Mouse (Mus musculus) embryonic facial prominence, embryonic 11.5 days (tissue): Measurements from ENCODE around the gene Mast4. TPM values are rescaled to one million over a fixed set of nuclear protein-coding genes. Genes with fewer than 3 reads are reported as not detected.

Experiments used
- ATAC-seq: fragments of 200-750 bp; cut with Nextera tagmentation; replicated peaks from 2 replicates; pipeline ENCODE4 v1.8.0; 2017; ENCODE audit warnings: low read depth; ENCODE audit not compliant: insufficient number of reproducible peaks, low FRiP score, low TSS enrichment
- DNase-seq: peaks from one replicate; pipeline ENCODE4 v3.0.0-alpha.2; 2015; ENCODE audit warnings: low spot score
- H3K27ac ChIP-seq: fragments of 300-500 bp; sonication (generic); replicated peaks from 2 replicates; pipeline ENCODE4 v1.5.1; 2014; ENCODE audit warnings: mild to moderate bottlenecking, low read depth, low read length, control low read depth
- H3K27me3 ChIP-seq: fragments of 300-500 bp; sonication (generic); 2 replicates; pipeline ENCODE4 v1.6.1; 2014; ENCODE audit warnings: mild to moderate bottlenecking, low read length, moderate library complexity, mixed read lengths; ENCODE audit not compliant: control insufficient read depth, insufficient read depth
- H3K36me3 ChIP-seq: fragments of 300-500 bp; sonication (generic); replicated peaks from 2 replicates; pipeline ENCODE4 v1.6.1; 2014; ENCODE audit warnings: low read depth, mild to moderate bottlenecking, low read length, moderate library complexity, mixed read lengths; ENCODE audit not compliant: control insufficient read depth, insufficient read depth
- H3K4me1 ChIP-seq: fragments of 300-500 bp; sonication (generic); 2 replicates; pipeline ENCODE4 v1.6.1; 2014; ENCODE audit warnings: low read length, mixed read lengths; ENCODE audit not compliant: control insufficient read depth, insufficient read depth
- H3K4me2 ChIP-seq: fragments of 300-500 bp; sonication (generic); 2 replicates; pipeline ENCODE4 v1.6.1; 2014; ENCODE audit warnings: low read depth, mild to moderate bottlenecking, control low read depth, low read length, moderate library complexity
- H3K4me3 ChIP-seq: fragments of 300-500 bp; sonication (generic); 2 replicates; pipeline ENCODE4 v1.5.1; 2014; ENCODE audit warnings: low read depth, low read length, control low read depth
- H3K9ac ChIP-seq: fragments of 300-500 bp; sonication (generic); replicated peaks from 2 replicates; pipeline ENCODE4 v1.6.1; 2014; ENCODE audit warnings: mild to moderate bottlenecking, control low read depth, low read length
- H3K9me3 ChIP-seq: fragments of 300-500 bp; sonication (generic); replicated peaks from 2 replicates; pipeline ENCODE4 v1.6.1; 2016; ENCODE audit warnings: mild to moderate bottlenecking, low read length, inconsistent platforms, mixed read lengths; ENCODE audit not compliant: control insufficient read depth
- WGBS: fragments of 180-500 bp; shearing (Covaris S2); extraction: QIAGEN DNeasy Blood & Tissue Kit; methylation state at CpG from one replicate; pipeline ENCODE4 v1.1.7; 2014; 5-methylcytosine and 5-hydroxymethylcytosine counted together
- polyA plus RNA-seq: library from polyadenylated mRNA; unstranded; fragments of >200 nt; fragmentation: Nextera tagmentation; extraction: Ambion mirVana; gene quantifications from 2 replicates; pipeline ENCODE4 v1.2.1, GENCODE M21; 2014

Mast4 gene
- polyA plus RNA-seq, 1 experiment from 2014 or later: 17.1 TPM

DNA sequence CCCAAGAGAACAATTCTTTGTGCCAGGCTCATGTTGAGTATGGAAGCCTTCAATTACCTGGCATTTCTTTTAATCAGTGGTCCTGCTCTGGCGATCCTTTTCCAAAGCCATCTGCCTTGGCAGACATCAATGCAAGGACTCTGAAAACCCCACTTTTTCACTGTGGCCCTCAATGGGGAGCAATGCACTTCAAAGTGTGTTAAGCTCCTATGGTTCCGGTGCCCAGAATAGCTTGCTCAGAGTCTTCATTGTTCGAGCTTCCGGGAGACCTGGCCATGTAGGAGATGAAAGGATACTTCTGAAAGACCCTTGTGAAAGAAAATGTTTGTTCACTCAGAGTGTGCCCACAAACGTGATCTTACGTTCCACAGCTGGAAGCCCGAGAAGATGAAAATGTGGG, 333.4 kb downstream of the Mast4 start:
- Histone ChIP-seq H3K9ac (no peak overlapping the region), H3K27me3 (no peaks in the 10 kb centered on the region), H3K4me3 (no peak overlapping the region), H3K4me1 (no peaks in the 10 kb centered on the region), H3K36me3 (no peaks in the 10 kb centered on the region), H3K4me2 (no peak overlapping the region), H3K27ac (no peak overlapping the region), H3K9me3 (no peaks in the 10 kb centered on the region)
- ATAC-seq: no peak
- DNase-seq: no peak
- 40% methylated on average over 7 of the region's 7 CpGs for WGBS

DNA sequence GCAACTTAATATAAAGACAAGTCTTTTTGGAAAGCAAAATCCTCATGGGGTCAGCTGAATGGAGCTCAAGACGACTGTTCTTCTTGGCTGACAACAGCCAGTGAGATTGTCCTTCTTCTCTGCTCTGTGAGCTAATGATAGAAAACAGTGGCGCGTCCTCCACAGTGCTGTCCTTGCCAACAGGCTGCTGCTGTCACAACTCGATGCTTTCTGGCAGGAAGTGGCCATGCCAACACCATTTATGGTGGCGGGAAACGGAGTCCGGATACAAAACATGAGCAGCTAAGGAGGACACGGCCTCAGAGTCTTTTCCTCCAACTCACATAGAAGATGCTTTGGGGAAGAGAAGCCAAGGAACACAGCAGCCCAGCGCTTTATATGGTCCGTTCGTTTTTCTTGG, 340.2 kb downstream of the Mast4 start:
- whole genome bisulfite sequencing: 91% methylated on average over 11 of the region's 11 CpGs
- DNase-seq (no peak), ATAC-seq (no peak)
- Histone ChIP-seq H3K4me2 (no peak overlapping the region), H3K27me3 (no peaks in the 10 kb centered on the region), H3K9ac (no peak overlapping the region), H3K4me3 (no peak overlapping the region), H3K4me1 (no peaks in the 10 kb centered on the region), H3K36me3 (no peaks in the 10 kb centered on the region), H3K9me3 (no peaks in the 10 kb centered on the region), H3K27ac (no peak overlapping the region)

DNA sequence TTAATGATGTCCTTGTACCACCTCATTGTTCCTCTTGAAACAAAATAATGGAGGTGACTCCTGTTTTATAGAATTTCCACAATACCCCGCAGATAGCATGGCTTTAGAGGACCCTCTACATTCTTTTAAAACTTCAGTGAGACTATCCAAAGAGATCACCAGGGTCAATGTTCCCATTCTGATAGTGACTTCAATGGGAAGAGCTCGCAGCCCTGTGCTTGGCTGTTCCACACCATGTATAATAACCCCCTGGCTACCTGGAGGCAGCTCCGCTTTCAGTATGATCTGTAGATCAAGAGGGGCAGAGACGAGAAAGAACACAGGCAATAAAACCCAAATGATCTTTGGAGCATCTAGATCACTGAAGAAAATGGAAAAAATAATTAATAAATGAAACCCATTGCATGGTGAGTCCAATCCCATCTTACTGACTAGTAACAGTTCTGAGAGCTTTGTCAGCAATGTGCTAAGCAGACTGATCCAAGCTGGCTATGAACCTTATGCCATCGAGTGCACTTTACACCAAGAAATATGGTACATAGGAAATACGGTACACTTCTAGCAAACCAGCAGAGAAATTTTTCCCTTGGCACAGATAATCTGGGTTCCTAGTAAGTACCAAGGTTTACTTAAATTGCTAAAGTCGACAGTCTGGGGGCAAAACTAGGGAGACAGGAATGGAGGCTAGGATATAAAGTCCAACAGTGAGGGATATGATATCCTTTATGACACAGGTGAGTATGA, 341.4 kb downstream of the Mast4 start:
- no peak overlapping the region for H3K27ac ChIP-seq
- no peak overlapping the region for H3K4me3 ChIP-seq
- H3K9me3 ChIP-seq: no peaks in the 10 kb centered on the region
- H3K9ac ChIP-seq: no peak overlapping the region
- ATAC-seq (no peak), DNase-seq (no peak)
- no peaks in the 10 kb centered on the region for H3K36me3 ChIP-seq
- WGBS: 91% methylated on average over 7 of the region's 7 CpGs
- H3K4me2 ChIP-seq: no peak overlapping the region
- no peaks in the 10 kb centered on the region for H3K4me1 ChIP-seq
- H3K27me3 ChIP-seq: no peaks in the 10 kb centered on the region

DNA sequence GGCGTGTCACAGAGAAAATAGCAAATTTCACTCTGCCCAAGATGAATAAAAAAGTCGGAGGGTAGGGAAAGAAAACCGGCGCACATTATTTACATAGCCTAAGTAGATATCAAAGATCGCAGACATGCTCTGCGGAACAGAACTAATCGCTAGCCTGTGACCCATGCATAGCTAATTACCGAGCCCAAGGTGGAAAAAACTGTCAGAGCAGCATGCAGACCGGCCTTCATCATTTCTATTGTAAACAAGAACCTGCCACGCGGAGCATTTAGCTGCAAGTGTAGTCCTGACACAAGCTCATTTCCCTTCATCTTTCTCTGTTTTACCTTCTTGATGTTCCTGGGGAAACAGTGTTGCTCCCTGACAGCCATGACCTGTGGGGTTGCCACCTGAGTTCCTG, 342.4 kb downstream of the Mast4 start:
- 67% methylated on average over 11 of the region's 11 CpGs for WGBS
- H3K27ac ChIP-seq: no peak overlapping the region
- H3K9me3 ChIP-seq: no peaks in the 10 kb centered on the region
- no peaks in the 10 kb centered on the region for H3K36me3 ChIP-seq
- H3K4me3 ChIP-seq: no peak overlapping the region
- H3K4me1 ChIP-seq: no peaks in the 10 kb centered on the region
- no peak for ATAC-seq
- no peak overlapping the region for H3K9ac ChIP-seq
- no peaks in the 10 kb centered on the region for H3K27me3 ChIP-seq
- no peak overlapping the region for H3K4me2 ChIP-seq
- DNase-seq: no peak

DNA sequence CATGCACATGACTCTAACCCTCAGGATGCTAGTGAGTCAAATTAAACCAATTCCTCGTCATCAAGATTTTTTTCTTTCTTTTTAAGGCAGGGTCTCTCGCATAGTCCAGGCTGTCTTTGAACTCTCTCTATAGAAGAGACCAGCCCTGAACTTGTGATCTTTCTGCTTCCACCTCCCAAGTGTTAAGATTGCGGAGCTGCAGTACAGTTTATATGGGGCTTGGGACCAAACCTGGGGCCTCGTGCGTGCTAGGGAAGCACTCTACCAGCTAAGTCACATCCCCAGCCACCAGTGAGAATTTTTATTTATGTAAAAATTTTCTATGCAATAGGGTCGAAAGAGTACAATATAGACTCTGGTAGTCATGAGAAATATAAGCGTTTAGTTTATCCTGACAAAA, 343.1 kb downstream of the Mast4 start:
- DNase-seq (no peak), ATAC-seq (no peak)
- Histone ChIP-seq H3K4me1 (no peaks in the 10 kb centered on the region), H3K27ac (no peak overlapping the region), H3K9me3 (no peaks in the 10 kb centered on the region), H3K9ac (no peak overlapping the region), H3K36me3 (no peaks in the 10 kb centered on the region), H3K27me3 (no peaks in the 10 kb centered on the region), H3K4me3 (no peak overlapping the region), H3K4me2 (no peak overlapping the region)
- 89% methylated on average over 7 of the region's 7 CpGs for WGBS

DNA sequence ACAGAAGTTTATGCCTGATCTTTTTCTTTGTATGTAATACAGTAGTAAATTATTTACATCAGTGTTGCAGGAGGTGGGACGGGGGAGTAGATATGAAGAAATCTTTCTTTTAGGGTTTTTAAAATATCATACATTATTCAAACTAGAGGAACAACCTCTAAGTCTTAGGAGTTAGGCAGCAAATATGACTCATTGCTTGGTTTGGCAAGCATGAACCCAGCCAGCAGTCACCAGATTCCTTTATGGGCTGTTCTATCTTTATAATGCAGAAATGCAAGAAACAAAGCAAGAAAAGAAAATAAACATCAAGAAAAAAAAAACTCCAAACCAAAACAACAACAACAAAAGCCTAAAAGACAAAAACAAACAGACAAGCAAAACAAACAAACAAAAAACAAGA, 344.2 kb downstream of the Mast4 start:
- WGBS: 92% methylated on average over 1 of the region's 1 CpGs
- H3K27ac ChIP-seq: no peak overlapping the region
- no peaks in the 10 kb centered on the region for H3K36me3 ChIP-seq
- no peaks in the 10 kb centered on the region for H3K9me3 ChIP-seq
- no peak overlapping the region for H3K9ac ChIP-seq
- no peaks in the 10 kb centered on the region for H3K27me3 ChIP-seq
- no peak overlapping the region for H3K4me3 ChIP-seq
- no peak overlapping the region for H3K4me2 ChIP-seq
- no peak for ATAC-seq
- DNase-seq: no peak
- H3K4me1 ChIP-seq: no peaks in the 10 kb centered on the region

DNA sequence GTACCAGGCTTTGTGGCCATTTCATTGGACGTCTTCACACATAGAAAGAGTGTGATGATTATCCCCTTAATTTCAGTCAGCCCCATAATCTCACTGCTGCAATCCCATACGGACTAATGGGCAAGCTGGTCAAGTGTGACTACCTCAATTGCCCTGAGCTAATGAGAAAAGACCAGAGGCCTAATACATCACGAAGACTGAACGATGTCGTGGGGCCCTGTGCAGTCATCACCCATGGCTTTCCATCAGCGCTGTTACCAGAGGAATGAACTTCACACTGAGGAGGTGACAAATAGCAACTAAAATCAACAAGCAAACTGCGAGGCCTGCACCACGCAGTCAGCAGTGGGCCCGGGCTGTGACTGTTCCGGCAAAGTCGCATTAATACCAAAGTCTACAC, 344.7 kb downstream of the Mast4 start:
- Histone ChIP-seq H3K9me3 (no peaks in the 10 kb centered on the region), H3K4me1 (no peaks in the 10 kb centered on the region), H3K4me3 (no peak overlapping the region), H3K4me2 (no peak overlapping the region), H3K36me3 (no peaks in the 10 kb centered on the region), H3K27ac (no peak overlapping the region), H3K9ac (no peak overlapping the region), H3K27me3 (no peaks in the 10 kb centered on the region)
- ATAC-seq (no peak), DNase-seq (no peak)
- WGBS: 81% methylated on average over 11 of the region's 11 CpGs

DNA sequence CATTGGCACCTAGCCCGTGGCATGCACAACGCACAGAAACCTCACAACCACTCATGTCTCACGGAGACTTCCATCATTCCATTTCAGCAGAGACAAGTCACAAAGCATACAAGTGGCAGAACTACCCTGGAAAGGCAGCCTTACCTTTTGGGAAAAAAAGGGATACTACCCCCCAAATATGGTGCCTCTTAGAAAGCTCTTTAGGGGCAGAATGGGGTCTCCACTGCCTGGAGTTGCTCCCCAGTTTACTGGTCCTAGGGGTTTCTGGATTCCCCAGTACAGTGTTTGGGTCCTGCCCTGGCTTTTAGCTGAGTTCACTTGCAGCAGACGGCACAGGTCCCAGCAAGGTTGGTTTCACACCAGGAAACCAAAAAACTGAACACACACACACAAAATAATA, 345.3 kb downstream of the Mast4 start:
- no peak overlapping the region for H3K4me3 ChIP-seq
- H3K27ac ChIP-seq: no peak overlapping the region
- H3K9me3 ChIP-seq: no peaks in the 10 kb centered on the region
- no peak for ATAC-seq
- no peaks in the 10 kb centered on the region for H3K27me3 ChIP-seq
- WGBS: 85% methylated on average over 4 of the region's 4 CpGs
- no peaks in the 10 kb centered on the region for H3K4me1 ChIP-seq
- no peak overlapping the region for H3K9ac ChIP-seq
- no peaks in the 10 kb centered on the region for H3K36me3 ChIP-seq
- DNase-seq: no peak
- H3K4me2 ChIP-seq: no peak overlapping the region
